Mouse (Mus musculus): Measurements from ENCODE around the gene Parvb.

Gene Parvb

DNA sequence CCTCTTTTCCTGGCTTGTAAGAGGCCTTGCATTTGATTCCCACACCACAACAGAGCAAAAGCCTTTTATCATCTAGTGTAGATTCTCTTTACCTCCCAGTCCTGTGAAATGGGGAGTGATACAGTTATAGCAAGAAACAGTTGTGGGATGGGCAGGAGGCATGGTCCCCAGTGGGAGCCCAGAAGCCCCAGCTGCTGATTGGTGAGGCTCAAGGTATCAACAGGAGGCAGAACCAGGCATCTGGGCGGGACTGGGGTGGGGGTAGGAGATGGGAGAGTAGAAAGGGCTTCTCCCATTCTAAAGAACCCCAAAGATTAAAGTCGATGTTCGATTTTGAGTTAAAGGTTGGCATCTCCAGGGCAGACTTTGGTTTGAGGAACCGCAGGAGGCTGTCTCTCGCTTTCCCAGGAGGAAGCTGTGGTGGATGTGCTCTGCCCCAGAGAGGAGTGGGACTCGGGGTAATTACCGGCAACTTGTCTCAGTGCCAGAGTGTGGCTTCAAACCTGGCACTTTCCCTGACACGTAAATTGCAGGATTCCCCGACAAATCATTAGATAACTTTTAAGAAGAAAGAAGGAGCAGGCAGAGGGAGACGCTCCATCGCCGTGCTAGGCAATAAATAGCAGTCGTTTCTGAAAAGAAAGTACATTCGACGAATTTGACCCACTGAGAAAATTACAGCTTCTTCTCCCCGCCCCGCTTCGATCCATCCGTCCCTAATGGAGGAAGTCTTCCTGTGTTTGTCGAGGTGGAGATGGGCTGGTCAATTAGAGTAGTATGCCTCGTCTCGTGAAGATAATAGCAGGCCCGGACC is 13.7 kb upstream of the Parvb start:
- no peak for DNase-seq (ENCODE audit: low spot score in 2 of 2)

DNA sequence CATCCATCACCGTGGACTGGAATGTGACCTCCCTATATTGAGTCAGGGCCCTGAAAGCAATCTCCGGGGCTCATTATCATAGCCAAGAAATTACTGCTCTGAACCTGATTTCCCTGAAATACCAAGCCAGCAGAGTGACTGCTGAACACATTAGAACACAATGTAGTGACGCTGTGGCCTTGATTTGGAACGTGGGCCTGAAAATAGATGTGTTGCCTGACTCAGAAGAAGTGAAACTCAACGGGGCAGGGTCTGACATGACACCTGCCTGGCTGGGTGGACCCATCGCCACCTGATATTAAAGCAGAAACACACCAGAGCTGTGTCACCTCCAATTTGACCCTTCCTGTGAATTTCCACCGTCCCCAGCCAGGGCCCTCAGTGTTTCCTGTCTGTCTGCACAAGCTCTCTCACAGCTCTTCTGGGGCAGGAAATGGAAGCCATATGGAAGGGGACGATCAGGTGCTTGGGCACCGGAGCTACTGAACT is 13.0 kb upstream of the Parvb start:
- DNase-seq (ENCODE audit: low spot score in 2 of 2): peak in 1 of 2 experiments; percentile 36

DNA sequence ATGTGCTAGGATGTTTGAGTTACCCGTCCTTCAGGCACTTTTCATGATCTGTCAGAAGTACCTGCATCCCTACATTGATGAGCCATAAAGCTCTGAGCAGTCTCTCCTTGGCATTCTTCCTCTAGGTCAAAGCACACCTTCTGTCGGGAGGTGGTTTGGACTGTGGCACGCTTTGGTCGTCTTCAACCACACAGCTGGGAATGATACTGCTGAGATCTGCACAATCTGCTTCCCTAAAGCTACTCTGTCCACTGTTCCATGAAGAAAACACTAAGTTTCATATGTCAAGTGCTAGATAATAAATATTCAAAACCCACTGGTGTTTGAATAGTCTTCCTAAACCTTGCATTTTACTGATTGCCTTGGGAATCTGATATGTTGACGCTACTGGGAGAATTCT is 10.3 kb upstream of the Parvb start:
- no peak for DNase-seq (ENCODE audit: low spot score in 2 of 2)

DNA sequence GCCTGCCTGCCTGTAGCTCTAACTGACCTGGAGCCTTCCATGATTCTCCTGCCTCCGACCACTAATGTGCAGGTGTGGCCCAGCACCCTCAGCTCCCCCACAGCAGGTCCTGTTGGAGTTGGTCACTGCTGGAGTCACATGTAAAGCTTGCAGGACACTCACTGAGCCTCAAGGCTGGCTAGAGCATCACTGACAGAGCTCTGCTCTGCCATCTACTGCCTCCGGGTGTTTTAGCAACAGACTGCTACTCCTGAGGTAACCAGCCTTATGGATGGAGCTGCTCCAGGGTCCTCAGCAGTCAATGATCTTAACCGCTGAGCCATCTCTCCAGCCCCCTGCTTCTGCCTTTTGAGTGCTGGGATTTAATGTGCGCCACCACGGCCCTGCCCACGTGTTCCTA is 8.4 kb upstream of the Parvb start:
- DNase-seq (ENCODE audit: low spot score in 2 of 2): no peak

DNA sequence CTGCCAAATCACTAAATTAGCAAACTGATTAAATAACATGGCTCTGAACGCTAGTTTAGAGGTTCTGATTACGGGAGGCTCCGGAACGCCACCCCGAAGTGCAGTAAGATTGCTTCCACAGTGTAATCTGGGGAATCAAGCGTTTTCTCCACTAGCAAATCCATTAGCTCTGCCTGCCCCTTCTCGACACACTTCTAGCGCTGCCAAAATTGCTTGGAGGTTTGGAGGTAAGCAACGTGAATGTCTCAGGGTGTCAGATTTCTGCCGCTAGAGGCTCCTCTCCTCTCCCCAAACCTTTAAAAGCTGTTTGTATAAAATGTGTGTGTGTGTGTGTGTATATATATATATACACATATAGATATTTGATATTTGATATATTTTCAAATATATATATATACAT is 7.1 kb upstream of the Parvb start:
- DNase-seq (ENCODE audit: low spot score in 2 of 2): no peak

DNA sequence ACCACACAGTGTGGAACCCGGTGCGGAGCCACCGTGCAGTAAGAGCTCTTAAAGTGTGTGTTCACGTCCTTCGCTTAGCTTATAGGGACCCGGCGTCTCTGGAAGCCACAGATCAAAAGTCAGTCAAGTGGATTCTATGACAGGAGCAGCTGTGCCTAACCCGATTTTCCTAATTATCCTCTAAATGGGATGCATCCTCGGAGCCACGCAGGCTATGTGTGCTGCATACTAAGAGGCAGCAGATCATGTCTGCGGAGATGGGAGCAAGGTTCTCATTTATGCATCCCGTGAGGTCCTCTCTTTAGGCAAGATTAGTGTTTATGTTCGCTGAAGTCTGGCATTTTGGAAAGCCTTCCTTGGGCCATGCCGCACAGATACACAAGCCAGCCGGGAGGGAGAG is 4.9 kb upstream of the Parvb start:
- no peak for DNase-seq (ENCODE audit: low spot score in 2 of 2)

DNA sequence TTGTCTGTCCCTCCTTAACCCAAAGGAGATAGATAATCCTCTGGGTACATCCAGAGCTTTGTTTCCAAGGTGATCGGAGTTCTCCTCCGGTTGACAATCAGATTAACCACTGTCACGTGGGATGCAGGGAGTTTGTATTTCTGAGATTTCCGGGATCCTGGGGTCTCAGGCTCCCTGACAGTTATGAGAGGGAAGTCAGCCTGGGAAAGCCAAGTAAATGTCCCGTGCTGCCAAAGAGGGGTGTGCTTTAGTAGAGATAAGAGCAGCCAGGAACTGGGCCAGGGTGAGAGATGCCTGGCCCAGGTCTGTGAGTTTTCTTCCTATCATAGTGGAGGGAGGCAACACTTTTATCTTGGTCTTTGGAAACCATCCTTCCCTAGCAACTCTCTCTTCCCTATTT is 1.2 kb upstream of the Parvb start:
- DNase-seq (ENCODE audit: low spot score in 2 of 2): peak in 1 of 2 experiments; percentile 29

DNA sequence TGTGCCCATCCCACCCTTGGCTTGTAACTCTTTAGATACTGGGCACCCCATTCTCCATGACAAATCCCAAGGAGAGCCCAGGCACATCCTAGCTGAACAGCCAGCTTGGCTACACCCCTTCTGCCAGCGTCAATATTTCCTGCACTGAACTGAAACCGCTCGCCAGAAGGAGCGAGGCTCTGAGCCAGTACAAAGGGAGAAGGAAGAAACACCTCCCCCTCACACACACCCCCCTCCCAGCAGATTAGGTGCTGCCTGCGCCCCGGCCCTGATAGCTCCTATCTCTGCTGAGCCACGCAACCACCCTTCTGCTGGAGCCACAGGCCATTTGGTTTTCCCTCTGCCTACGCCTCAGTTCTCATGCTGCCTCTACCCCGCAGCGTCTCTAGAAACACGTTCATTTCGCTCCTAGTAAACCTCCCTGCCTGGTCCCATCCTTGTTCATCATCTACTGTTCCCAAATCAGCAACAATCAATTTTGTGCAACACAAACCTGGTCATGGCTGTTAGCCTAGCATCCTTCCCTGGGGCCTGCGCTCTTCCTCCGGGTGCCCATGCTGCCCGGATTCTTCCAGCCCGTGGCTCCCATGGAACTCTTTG is 630 bp upstream of the Parvb start:
- DNase-seq (ENCODE audit: low spot score in 2 of 2): peak; percentile 72 to 77

DNA sequence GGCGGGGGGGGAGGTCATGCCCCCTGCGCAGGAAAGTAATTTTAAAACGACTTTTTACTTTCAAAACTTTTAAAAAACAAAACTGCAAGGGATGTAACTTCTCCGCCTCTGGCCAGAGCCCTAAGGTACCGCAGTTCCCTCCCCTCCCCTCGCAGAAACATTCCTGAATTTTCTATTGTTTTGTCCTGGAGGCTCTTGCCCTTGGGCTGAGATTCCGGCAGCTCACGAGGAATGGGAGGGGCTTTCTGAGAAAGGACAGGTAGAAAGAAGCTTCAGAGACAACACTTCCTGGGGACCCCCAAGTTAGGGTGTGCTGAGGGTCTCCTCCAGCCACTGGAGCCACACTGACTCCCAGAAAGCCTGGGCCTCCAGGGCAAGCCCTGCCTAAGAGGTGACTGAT is 766 bp downstream of the Parvb start:
- DNase-seq (ENCODE audit: low spot score in 2 of 2): no peak

DNA sequence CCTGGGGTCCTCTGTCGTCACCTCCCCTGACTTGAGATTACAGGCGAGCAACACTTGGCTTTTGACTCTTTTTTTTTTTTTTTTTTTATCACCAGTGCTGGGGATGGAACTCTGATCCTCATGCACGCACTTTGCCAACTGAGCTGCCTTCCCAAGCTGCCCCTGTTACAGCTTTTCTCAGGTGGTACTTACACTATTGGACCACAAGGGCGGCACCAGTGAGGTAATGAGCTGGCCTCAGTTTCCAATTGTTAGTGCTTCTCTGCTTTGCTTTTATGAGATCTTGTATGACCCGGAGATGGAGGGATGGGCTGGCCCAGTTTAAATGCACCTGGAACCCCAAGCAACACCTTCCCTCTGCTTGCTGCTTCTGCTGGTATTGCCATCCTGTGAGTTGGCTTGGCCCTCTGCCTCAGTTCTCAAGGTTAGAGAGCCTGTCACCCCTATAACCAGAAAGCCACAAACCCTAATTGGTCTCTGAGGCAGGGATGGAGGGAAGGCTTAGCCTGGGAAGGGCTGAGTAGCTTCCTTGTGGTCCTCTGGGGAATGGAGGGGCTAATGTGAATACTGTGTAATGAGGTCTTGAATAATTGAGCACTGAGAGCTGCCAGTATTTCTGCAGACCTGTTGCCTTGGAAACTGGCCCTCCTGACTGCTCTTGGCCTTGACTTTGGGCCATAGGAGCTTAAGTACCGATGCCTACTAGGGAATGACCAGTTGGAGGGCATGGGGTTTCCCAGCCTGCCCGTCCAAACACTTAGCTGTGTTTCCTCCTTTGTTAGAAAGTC is 3.1 kb downstream of the Parvb start:
- no peak for DNase-seq (ENCODE audit: low spot score in 2 of 2)

DNA sequence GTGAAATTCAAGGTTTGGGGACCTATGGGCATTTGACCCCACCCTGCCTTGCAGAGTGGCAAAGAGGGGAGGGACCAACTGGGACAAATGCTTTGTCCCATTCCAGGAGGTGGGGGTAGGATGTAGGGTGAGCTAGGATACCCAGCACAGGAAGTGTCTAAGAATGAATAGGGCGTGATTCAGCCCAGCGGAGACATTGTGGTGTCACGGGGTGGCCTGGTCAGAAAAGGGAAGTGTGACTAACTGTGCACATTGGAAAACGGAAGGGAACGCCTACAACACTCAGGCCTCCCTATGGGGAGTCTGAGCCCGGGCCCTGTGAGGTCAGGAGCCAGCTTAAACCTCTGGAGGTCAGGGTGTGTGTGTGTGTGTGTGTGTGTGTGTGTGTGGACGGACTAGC is 3.8 kb downstream of the Parvb start:
- peak in 1 of 2 experiments; percentile 42 for DNase-seq (ENCODE audit: low spot score in 2 of 2)

DNA sequence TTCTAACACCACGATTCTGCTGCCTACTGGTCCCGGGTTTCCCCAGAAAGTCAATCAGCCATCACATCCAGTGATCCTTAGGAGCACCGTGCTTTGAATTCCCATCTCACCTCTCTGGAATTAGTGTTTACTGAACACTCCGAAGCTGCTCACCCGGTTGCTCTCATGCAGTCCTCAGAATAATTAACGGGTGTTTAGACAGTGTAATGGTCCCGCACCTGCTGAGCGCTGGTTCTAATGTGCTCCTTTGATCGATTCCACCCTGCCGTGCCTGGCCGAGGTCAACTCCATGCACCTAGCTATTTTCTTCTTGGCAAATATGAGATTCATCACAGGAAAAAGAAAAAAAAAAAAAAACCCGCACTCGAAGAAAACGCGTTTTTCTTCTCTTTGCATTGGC is 6.7 kb downstream of the Parvb start:
- no peak for DNase-seq (ENCODE audit: low spot score in 2 of 2)

DNA sequence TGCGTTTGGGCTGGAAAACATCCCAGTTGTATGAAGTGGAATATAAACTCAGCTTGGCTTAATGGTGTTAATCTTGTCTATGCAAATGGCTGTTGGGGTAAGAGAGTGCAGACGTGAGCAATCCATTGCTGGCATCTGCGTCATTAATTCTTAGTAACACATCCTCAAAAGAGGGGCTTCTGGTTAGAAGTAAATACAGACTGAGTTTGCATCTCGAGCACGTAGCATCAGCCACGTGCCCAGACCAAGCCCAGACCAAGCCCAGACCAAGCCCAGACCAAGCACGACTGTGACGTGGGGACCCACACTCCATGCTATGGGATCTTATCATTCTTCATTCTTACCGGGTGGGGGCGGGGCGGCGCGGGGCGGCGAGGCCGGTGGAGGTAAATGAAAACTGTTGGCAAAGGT is 7.2 kb downstream of the Parvb start:
- DNase-seq (ENCODE audit: low spot score in 2 of 2): no peak

DNA sequence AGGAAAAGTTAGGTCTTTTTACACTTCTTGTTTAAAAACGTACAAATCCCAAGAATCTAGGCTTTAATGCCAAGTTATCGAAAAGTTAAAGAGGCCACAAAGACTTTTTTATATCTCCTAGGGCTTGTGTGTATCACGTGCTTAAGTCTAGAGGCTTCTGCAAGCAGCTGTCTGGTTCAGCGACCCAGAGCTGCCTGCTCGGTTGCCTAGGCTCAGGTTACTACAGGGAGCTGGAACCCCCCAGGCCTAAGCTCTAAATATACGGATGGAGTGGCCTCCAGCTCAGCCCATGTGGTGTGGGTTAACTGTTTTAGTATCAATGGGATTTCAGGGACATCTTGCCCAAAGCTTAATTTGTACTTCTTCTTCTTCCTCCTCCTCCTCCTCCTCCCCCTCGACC is 9.7 kb downstream of the Parvb start:
- DNase-seq (ENCODE audit: low spot score in 2 of 2): no peak

DNA sequence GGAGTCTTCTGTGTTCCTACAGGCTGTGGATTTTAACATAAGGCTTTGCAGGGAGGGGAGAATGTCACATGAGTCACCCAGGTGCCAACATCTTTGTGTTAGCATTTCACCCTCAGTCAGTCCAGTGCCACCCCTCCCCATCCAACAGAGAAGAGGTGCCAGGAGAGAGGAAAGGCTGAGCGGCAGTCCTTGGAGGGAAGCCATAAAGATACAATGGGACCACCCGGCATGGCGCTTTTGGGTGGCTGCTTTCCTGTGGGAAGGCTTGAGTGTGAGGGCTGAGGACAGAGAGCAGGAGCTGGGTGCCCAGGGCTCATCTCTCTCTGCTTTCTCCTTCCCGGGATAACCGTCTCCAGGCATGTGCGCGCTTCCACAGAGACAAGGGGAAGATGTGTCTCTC is 13.3 kb downstream of the Parvb start:
- DNase-seq (ENCODE audit: low spot score in 2 of 2): no peak

DNA sequence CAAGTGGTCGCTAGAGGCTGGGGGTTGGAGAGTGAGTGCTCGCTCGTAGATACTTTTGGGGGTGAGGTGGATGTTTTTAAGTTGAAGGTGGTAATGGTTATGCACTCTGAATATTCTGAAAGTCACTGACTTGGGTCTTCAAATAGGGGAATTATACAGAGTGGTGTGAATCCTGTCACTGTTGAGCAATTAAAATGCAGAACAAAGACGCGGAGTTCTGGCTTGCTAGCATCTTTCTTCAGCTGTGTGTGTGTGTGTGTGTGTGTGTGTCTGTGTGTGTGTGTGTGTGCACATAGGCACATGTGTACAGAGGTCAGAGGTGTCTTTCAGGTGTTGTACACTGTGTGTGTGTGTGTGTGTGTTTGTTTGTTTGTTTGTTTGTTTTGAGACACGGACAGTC is 14.4 kb downstream of the Parvb start:
- no peak for DNase-seq (ENCODE audit: low spot score in 2 of 2)

DNA sequence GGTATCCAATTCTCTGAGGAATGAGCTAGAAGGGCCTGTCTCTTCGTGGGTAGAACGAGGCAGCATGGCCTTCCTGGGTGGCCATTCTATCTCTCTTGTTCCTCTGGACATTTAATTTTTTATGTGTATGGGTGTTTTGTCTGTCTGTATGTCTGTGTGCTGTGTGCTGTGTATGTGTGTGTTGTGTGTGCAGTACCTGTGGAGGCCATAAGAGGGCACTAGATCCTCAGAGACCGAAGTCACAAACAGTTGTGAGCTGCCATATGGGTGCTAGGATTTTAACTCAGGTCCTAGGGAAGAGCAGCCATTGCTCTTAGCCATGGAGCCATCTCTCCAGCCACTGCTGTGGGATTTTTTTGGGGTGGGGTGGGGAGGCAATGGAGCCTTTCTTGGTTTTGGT is 15.5 kb downstream of the Parvb start:
- DNase-seq (ENCODE audit: low spot score in 2 of 2): no peak

DNA sequence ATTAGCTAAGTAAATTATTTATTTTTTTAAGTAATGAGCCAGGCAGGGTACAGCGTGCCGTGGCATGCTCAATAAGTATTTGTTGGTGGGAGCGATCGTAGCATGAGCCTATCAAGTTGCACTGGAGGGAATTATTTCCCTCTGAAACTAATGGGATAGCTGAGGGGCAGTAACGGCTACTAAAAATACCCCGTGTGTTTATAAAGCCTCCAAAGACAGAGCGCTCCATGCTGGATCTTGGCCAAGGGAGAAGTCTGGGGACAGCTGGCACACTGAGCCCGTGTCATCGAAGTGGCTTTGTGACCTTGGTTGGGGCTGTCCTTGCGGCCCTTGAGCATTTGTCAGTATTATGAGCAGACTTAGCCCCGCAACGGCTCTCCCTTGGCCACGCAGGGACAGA is 19.4 kb downstream of the Parvb start:
- no peak for DNase-seq (ENCODE audit: low spot score in 2 of 2)

DNA sequence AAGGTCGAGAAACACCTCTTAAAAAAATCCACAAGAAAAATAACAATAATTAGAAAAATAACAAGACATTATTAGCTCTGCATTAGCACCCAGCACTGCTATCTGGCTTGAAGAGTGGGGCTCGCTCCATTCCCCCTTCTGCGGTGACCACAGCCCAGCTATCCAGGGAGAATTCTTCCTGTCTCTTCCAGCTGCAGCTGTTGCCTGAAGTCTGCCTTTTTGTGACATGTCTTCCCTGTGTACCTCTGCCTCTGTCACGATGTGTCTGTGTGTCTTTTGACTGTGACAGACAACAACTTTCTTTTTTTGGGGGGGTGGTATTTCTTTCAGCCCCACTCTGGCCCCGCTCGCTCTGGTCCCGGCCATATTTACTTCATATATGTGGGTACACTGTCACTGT is 20.8 kb downstream of the Parvb start:
- no peak for DNase-seq (ENCODE audit: low spot score in 2 of 2)

DNA sequence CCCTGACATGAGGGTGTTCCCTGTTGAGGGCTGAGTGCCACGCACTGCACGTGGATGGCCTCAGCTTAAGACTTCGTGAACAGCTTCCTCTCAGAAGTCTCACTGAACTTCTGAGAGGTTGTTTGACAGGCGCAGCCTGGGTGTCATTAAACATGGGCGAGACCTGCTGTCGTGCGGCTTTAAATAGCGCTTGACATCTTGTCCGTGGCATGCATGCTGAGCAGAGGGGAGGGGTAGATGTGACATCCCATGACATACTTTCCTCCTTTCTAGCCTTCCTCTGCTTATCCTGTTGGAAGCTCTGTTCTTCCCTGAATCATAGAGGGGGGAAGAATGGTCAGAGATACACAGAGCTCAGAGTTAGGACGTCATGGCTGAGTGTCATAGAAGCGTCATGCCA is 21.9 kb downstream of the Parvb start:
- DNase-seq (ENCODE audit: low spot score in 2 of 2): no peak

DNA sequence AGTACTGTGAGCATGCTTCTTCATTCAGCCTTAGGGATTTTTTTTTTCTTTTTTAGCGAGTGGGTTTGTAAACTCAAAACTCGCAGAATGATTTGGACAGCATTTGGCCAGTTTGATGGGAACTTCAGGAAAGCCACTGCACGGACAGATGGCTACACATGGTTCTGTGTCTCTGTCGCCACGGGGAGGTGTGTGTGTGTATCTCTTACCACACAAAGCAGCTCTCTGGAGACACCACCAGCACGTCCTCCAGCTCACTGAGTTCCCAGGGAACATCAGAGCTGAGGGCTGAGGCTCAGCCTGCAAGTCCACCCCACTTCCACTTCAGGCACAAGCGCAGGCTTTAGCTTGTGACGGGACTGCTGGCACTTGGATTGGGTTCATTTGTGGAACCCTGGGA is 22.5 kb downstream of the Parvb start:
- DNase-seq (ENCODE audit: low spot score in 2 of 2): no peak

DNA sequence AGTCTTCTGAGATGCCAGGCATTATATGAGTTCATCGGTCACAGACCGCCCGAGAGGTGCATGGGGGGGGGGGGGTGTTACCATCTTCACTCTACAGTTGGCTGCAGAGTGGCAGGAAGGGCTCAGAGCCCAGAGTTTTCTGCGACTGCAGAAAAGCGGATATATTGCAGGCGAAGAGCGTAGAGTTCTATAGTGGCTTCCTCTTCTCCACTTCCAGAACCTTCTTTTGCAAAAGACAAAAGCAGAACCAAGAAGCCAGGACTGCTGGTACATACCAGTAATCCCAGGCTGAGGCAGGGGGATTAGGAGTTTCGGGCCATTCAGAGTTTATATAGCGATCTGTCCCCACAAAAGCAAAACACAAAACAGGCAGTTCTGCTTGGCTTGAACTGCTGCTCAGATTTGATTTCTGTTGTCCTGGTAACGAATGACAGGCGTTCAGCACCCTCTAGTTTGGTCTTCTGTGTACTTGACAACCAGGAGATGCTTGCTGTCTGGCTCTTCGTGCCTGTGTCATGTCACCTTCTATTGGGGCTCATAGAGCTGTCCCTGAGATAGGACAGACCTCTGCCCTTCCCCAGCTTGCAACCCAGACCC is 24.5 kb downstream of the Parvb start:
- no peak for DNase-seq (ENCODE audit: low spot score in 2 of 2)
